Mouse (Mus musculus): Measurements from ENCODE around the gene Pecam1. TPM values are rescaled to one million over a fixed set of nuclear protein-coding genes. Genes with fewer than 3 reads are reported as not detected.

The Pecam1 gene
- polyA plus RNA-seq, 1 experiment from 2014 or later = 20.2 TPM

DNA sequence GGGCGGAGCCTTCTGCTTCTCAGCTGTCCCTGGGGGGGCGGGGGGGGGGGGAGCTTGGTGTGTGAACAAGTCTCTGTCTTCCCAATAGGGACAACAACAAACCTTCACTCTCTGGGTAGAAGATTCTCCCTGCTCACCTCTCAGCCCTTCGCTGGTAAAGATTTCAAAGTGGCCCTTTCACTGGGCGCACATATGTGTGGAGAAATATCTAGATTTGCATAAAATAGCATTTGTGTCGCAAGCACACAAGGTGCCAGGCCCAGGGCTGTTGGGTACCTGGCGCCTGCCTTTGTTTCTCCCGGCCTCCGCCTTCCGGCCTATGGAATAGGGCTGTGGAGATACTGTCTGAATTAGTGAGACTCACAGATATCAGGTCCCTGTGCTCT, 12.4 kb upstream of the Pecam1 start:
- peaks cover 4% of the 10 kb centered on the region; the same call in 1 of the 2 replicates for H3K36me3 ChIP-seq (ENCODE audit: control insufficient read depth, insufficient read depth, low read length)
- H3K4me1 ChIP-seq (replicated peaks; ENCODE audit: control insufficient read depth, insufficient read depth) = no peaks in the 10 kb centered on the region; the same call in 1 of the 2 replicates
- ATAC-seq (ENCODE audit: low FRiP score, low TSS enrichment) (peak; percentile 9; the same call in 1 of the 2 replicates), DNase-seq (ENCODE audit: low spot score) (no peak)
- TF ChIP-seq CTCF (IDR thresholded peaks at IDR 0.05; ENCODE audit: low read depth) (no peak), EP300 (optimal IDR thresholded peaks at IDR 0.05) (no peak)
- H3K9me3 ChIP-seq (ENCODE audit: control insufficient read depth, low read length) = no peaks in the 10 kb centered on the region
- H3K27ac ChIP-seq (replicated peaks) = peak overlapping the region; percentile 88
- H3K9ac ChIP-seq (ENCODE audit: low read length) = no peak overlapping the region
- H3K4me2 ChIP-seq (replicated peaks; ENCODE audit: low read depth) = no peak overlapping the region
- 75% methylated on average over 8 of the region's 9 CpGs for WGBS
- H3K4me3 ChIP-seq (ENCODE audit: low read depth, low read length) = no peak overlapping the region
- no peaks in the 10 kb centered on the region for H3K27me3 ChIP-seq (ENCODE audit: control insufficient read depth, insufficient read depth, low read length)

DNA sequence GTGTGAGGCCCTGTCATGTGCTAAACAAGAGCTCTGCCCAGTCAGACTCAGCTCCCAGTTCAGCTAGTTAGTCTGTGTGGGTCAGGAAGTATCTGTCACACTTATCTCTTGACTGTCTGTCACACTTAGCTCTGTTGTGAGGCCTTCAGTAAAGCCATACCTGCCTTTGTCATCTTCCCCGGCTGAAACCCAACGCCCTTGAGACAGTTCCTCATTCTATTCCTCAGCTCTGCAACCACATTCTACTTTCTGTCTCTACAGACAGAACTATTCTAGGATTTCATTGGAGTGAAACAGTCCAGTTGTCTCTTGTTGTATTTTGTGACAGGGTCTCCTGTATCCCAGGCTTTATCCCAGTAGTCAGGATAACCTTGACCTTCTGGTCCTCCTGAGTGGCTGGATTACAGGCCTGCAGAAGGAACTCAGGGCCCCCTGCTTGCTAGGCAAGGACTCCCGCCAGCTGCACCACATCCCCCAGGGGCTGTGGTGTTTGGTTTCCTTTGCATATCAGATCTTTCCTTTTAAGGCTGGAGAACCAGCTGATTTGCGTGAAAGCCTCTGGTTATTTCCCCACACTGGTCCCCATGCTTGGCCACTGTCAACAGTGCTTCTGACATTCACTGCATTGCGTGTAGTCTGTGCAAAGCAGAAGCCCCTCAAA, 11.8 kb upstream of the Pecam1 start:
- Histone ChIP-seq H3K36me3 (ENCODE audit: control insufficient read depth, insufficient read depth, low read length) (0 out of 2 replicates have a peak, but pooled peaks cover 2% of the 10 kb centered on the region), H3K9me3 (ENCODE audit: control insufficient read depth, low read length) (no peaks in the 10 kb centered on the region), H3K4me3 (ENCODE audit: low read depth, low read length) (no peak overlapping the region), H3K27me3 (ENCODE audit: control insufficient read depth, insufficient read depth, low read length) (no peaks in the 10 kb centered on the region), H3K4me1 (replicated peaks; ENCODE audit: control insufficient read depth, insufficient read depth) (no peaks in the 10 kb centered on the region; the same call in 1 of the 2 replicates), H3K27ac (replicated peaks) (peak overlapping the region; percentile 88), H3K4me2 (replicated peaks; ENCODE audit: low read depth) (no peak overlapping the region), H3K9ac (ENCODE audit: low read length) (no peak overlapping the region)
- peak; percentile 3; the same call in 1 of the 2 replicates for TF ChIP-seq CTCF (IDR thresholded peaks at IDR 0.05; ENCODE audit: low read depth)
- no peak for TF ChIP-seq EP300 (optimal IDR thresholded peaks at IDR 0.05)
- WGBS = 15% methylated on average over 5 of the region's 5 CpGs
- ATAC-seq (ENCODE audit: low FRiP score, low TSS enrichment) (peak; percentile 74), DNase-seq (ENCODE audit: low spot score) (peak; percentile 34)

DNA sequence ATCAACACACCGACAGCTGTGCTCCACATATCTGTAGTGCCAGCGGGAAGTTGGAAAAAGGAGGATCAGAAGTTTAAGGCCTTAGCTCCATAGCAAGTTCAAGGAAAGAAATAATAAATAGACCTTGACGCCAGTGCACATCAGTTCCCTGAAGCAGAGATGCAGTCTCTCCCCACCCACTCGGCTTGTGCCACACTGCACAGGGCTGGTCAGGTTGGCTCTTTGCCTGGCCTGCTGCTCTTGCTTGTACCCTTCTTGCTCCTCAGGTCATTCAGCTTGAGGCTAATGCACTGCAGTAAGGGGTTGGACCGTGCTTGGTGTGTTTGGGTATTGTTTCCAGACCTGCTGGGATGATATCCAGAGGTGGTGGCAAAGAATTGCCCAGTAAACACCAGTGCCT, 10.1 kb upstream of the Pecam1 start:
- H3K27ac ChIP-seq (replicated peaks) = no peak overlapping the region
- 86% methylated on average over 5 of the region's 5 CpGs for WGBS
- H3K36me3 ChIP-seq (ENCODE audit: control insufficient read depth, insufficient read depth, low read length) = no peaks in the 10 kb centered on the region
- no peak overlapping the region for H3K4me3 ChIP-seq (ENCODE audit: low read depth, low read length)
- DNase-seq (ENCODE audit: low spot score) (no peak), ATAC-seq (ENCODE audit: low FRiP score, low TSS enrichment) (no peak)
- TF ChIP-seq EP300 (optimal IDR thresholded peaks at IDR 0.05) (no peak), CTCF (IDR thresholded peaks at IDR 0.05; ENCODE audit: low read depth) (no peak)
- no peaks in the 10 kb centered on the region; the same call in 1 of the 2 replicates for H3K4me1 ChIP-seq (replicated peaks; ENCODE audit: control insufficient read depth, insufficient read depth)
- H3K4me2 ChIP-seq (replicated peaks; ENCODE audit: low read depth) = no peak overlapping the region
- H3K9ac ChIP-seq (ENCODE audit: low read length) = no peak overlapping the region
- H3K9me3 ChIP-seq (ENCODE audit: control insufficient read depth, low read length) = no peaks in the 10 kb centered on the region
- no peaks in the 10 kb centered on the region for H3K27me3 ChIP-seq (ENCODE audit: control insufficient read depth, insufficient read depth, low read length)

DNA sequence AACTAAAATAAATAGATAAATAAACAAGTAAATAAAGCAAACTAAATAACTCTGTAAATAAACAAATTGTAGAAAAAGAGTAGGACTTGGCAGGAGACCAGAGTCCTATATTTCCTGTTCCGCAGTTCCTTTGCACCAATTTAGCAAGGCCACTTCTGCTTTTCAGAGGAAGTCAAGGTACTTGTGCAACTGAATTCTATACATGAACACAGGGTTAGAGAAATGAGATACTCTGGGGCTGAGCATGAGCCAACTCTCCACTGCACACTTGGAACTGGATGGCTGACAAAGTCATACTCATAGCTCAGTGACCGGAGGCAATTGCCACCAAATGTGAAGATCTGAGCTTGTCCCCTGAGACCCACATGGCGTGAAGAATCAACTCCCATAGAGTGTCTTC, 8.6 kb upstream of the Pecam1 start:
- Histone ChIP-seq H3K4me1 (replicated peaks; ENCODE audit: control insufficient read depth, insufficient read depth) (no peaks in the 10 kb centered on the region; the same call in 1 of the 2 replicates), H3K4me2 (replicated peaks; ENCODE audit: low read depth) (no peak overlapping the region), H3K36me3 (ENCODE audit: control insufficient read depth, insufficient read depth, low read length) (no peaks in the 10 kb centered on the region), H3K4me3 (ENCODE audit: low read depth, low read length) (no peak overlapping the region), H3K27ac (replicated peaks) (no peak overlapping the region), H3K9me3 (ENCODE audit: control insufficient read depth, low read length) (no peaks in the 10 kb centered on the region), H3K9ac (ENCODE audit: low read length) (no peak overlapping the region), H3K27me3 (ENCODE audit: control insufficient read depth, insufficient read depth, low read length) (no peaks in the 10 kb centered on the region)
- DNase-seq (ENCODE audit: low spot score) (no peak), ATAC-seq (ENCODE audit: low FRiP score, low TSS enrichment) (no peak)
- TF ChIP-seq CTCF (IDR thresholded peaks at IDR 0.05; ENCODE audit: low read depth) (no peak), EP300 (optimal IDR thresholded peaks at IDR 0.05) (no peak)
- 93% methylated on average over 3 of the region's 3 CpGs for WGBS

DNA sequence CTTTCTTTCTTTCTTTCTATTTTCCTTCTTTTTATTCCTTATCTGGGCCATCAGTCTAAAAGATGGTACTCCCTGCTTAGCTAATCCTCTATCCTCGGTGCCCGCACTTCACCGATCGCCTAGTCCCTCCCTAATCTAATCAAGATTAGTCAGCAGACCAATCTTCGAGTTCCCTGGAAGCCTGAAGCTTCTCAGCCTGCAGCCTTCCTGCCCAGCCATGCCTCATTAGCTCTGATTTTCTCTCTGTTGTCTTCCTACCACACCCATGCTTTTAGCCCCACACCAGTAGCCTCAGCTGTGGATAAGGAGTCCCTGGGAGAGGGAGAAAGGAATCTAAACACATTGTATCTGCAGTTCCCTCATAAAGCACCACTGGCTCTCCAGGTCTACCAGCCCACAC, 5.2 kb upstream of the Pecam1 start:
- ATAC-seq (ENCODE audit: low FRiP score, low TSS enrichment) = no peak
- no peak overlapping the region for H3K4me3 ChIP-seq (ENCODE audit: low read depth, low read length)
- H3K36me3 ChIP-seq (ENCODE audit: control insufficient read depth, insufficient read depth, low read length) = no peaks in the 10 kb centered on the region
- no peak overlapping the region for H3K9ac ChIP-seq (ENCODE audit: low read length)
- no peaks in the 10 kb centered on the region for H3K27me3 ChIP-seq (ENCODE audit: control insufficient read depth, insufficient read depth, low read length)
- TF ChIP-seq CTCF (IDR thresholded peaks at IDR 0.05; ENCODE audit: low read depth) (no peak), EP300 (optimal IDR thresholded peaks at IDR 0.05) (no peak)
- no peak overlapping the region for H3K4me2 ChIP-seq (replicated peaks; ENCODE audit: low read depth)
- 48% methylated on average over 5 of the region's 5 CpGs for whole genome bisulfite sequencing
- H3K4me1 ChIP-seq (replicated peaks; ENCODE audit: control insufficient read depth, insufficient read depth) = no peaks in the 10 kb centered on the region
- no peaks in the 10 kb centered on the region for H3K9me3 ChIP-seq (ENCODE audit: control insufficient read depth, low read length)
- no peak overlapping the region for H3K27ac ChIP-seq (replicated peaks)
- no peak for DNase-seq (ENCODE audit: low spot score)

DNA sequence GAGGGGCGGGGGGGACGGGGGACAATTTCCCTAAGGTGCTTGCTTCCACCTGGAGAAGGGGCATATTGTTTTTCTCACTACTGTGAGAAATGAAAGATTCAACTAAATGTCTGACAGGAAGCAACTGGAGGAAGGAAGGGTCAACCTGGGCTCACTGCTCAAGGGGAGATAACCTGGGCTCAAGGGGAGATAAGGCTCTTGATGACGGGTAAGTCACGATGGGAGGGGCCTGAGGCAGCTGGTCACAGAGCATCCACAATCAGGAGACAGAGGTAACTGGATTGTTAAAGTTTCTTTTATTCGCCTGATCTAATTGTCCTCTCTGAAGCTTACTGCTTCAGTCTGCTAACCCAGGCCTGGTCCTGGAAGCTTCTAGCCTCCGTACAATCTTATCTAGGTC, 2.9 kb upstream of the Pecam1 start:
- H3K4me3 ChIP-seq (ENCODE audit: low read depth, low read length) = no peak overlapping the region
- WGBS = 73% methylated on average over 6 of the region's 6 CpGs
- TF ChIP-seq CTCF (IDR thresholded peaks at IDR 0.05; ENCODE audit: low read depth) (no peak), EP300 (optimal IDR thresholded peaks at IDR 0.05) (no peak)
- H3K27ac ChIP-seq (replicated peaks) = no peak overlapping the region
- no peaks in the 10 kb centered on the region for H3K4me1 ChIP-seq (replicated peaks; ENCODE audit: control insufficient read depth, insufficient read depth)
- H3K36me3 ChIP-seq (ENCODE audit: control insufficient read depth, insufficient read depth, low read length) = no peaks in the 10 kb centered on the region
- DNase-seq (ENCODE audit: low spot score) = no peak
- no peak overlapping the region for H3K4me2 ChIP-seq (replicated peaks; ENCODE audit: low read depth)
- H3K27me3 ChIP-seq (ENCODE audit: control insufficient read depth, insufficient read depth, low read length) = no peaks in the 10 kb centered on the region
- H3K9ac ChIP-seq (ENCODE audit: low read length) = no peak overlapping the region
- H3K9me3 ChIP-seq (ENCODE audit: control insufficient read depth, low read length) = no peaks in the 10 kb centered on the region
- ATAC-seq (ENCODE audit: low FRiP score, low TSS enrichment) = no peak
